Mouse (Mus musculus) adrenal gland, adult 18-20 months (tissue): ENCODE data around the gene Acta2. TPM values are rescaled to one million over a fixed set of nuclear protein-coding genes. Genes with fewer than 3 reads are reported as not detected.
A peak's percentile ranks its signal among the peaks of the same experiment; 100 is the strongest.

Experiments
- DNase-seq, 2 experiments: peaks; one replicate each; pipeline ENCODE4 v3.0.0; 2021 to 2022; ENCODE audit warnings: low spot score in 2 of 2
- total RNA-seq, 2 experiments: library from RNA; stranded (reverse); gene quantifications; 1 replicate in 1 of 2; 2 replicates in 1 of 2; pipeline ENCODE4 v1.2.3; 2021

Acta2 gene
- total RNA-seq, 2 experiments from 2014 or later: 41.4 to 97.6 TPM

GRCm38 (mm10) chr19:34193149-34193548 is 62.2 kb downstream of the Acta2 start:
- peak in 1 of 2 experiments; percentile 18 for DNase-seq

GRCm38 (mm10) chr19:34192008-34192963 is 63.1 kb downstream of the Acta2 start, which contains the start of gene Stambpl1:
Gene Stambpl1 (plus strand): TSS chr19:34192229.
- DNase-seq: peak; percentile 63 to 67

GRCm38 (mm10) chr19:34191645-34192007 is 63.8 kb downstream of the Acta2 start:
- DNase-seq: no peak

Other genes with a start within 250 kb of the Acta2 start
- under 1 TPM in 1 of 2 experiments, not detected in 1; 0.13 TPM for gene Lipk, start 247.3 kb downstream of the Acta2 start, total RNA-seq
- not detected for gene Lipn, start 188.2 kb downstream of the Acta2 start, total RNA-seq
- not detected for gene Lipm, start 154.7 kb downstream of the Acta2 start, total RNA-seq
- not detected for gene Ankrd22, start 89.5 kb downstream of the Acta2 start, total RNA-seq
- 1 to 10 TPM; 3.2 to 4.7 TPM for gene Stambpl1, start 63.4 kb downstream of the Acta2 start, total RNA-seq
- gene Fas, start 35.1 kb upstream of the Acta2 start, total RNA-seq: 10 to 100 TPM in 1 of 2 experiments, 1 to 10 TPM in 1; 8.5 to 10.7 TPM
- 1 to 10 TPM in 1 of 2 experiments, under 1 TPM in 1; 0.60 to 1.7 TPM for gene Ch25h, start 219.6 kb upstream of the Acta2 start, total RNA-seq